Comparison of ENCODE assay signal across 8 mouse cellular contexts in the genomic region with DNA sequence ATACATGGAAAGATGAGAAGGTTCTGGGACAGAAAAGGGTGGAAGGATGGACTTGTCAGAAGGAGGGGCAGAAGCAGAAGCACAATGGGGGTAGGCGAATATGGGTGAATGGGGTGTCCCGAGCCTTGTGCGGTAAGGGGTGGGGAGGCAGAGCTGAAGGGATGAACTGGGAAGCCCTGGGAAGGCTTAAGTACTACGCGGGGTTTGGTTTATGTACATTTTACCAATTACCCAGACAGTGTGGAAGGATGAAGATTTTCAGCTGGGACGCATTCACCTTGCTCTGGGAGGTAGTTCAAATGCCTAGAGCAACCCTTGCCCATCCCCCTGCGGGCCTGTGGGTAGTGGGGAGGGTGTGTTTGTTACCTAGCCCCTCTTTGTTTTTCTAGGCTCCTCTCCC. TPM values are rescaled to one million over a fixed set of nuclear protein-coding genes. Genes with fewer than 3 reads are reported as not detected.
DNase-seq lines count a peak whose midpoint lies in the region; ATAC-seq lines count a peak whose summit lies in the region.

No protein-coding gene starts in this region.

- peaks cover 6% of the 10 kb centered on the region; the same call in 1 of the 2 replicates for H3K27me3 ChIP-seq in lung, embryonic 15.5 days
- H3K27me3 ChIP-seq in forebrain, embryonic 10.5 days (ENCODE audit: poor library complexity, severe bottlenecking): peaks cover 33% of the 10 kb centered on the region
- no peaks in the 10 kb centered on the region for H3K27me3 ChIP-seq in intestine, embryonic 16.5 days (replicated peaks; ENCODE audit: control insufficient read depth, insufficient read depth, low read length)
- H3K27me3 ChIP-seq in neural tube, embryonic 14.5 days (ENCODE audit: control insufficient read depth, insufficient read depth, low read length): no peaks in the 10 kb centered on the region

- H3K9ac ChIP-seq in lung, embryonic 15.5 days: peak overlapping the region; percentile 75
- peak overlapping the region; percentile 85 for H3K9ac ChIP-seq in intestine, embryonic 16.5 days (ENCODE audit: low read depth, low read length)
- H3K9ac ChIP-seq in neural tube, embryonic 14.5 days (replicated peaks; ENCODE audit: low read depth, low read length): peak overlapping the region; percentile 59

- no peak for DNase-seq in lung, postnatal 10 days
- no peak for DNase-seq in forebrain, embryonic 10.5 days (ENCODE audit: extremely low spot score, low spot score)
- no peak for DNase-seq in layer of hippocampus, adult 9-11 months
- DNase-seq in spleen, postnatal 4 days (ENCODE audit: low spot score in 2 of 2): no peak
- no peak for DNase-seq in urinary bladder, postnatal 4 days (ENCODE audit: low spot score in 2 of 2)

- H3K4me3 ChIP-seq in lung, embryonic 15.5 days: peak overlapping the region; percentile 64
- H3K4me3 ChIP-seq in forebrain, embryonic 10.5 days: peak overlapping the region; percentile 85
- H3K4me3 ChIP-seq in intestine, embryonic 16.5 days (ENCODE audit: low read length): peak overlapping the region; percentile 78
- H3K4me3 ChIP-seq in neural tube, embryonic 14.5 days (ENCODE audit: low read depth, low read length): peak overlapping the region; percentile 57

- ATAC-seq in lung, embryonic 15.5 days (ENCODE audit: borderline replicate concordance, extremely low read depth, low FRiP score, low TSS enrichment): no peak
- ATAC-seq in intestine, embryonic 16.5 days: 0 out of 2 replicates have a peak, but pooled peaks have one; percentile 5
- ATAC-seq in neural tube, embryonic 14.5 days (ENCODE audit: low read depth): no peak

- WGBS in lung, embryonic 15.5 days: 21% methylated on average over 7 of the region's 7 CpGs
- 26% methylated on average over 7 of the region's 7 CpGs for WGBS in forebrain, embryonic 10.5 days
- WGBS in intestine, embryonic 16.5 days: 31% methylated on average over 7 of the region's 7 CpGs
- 39% methylated on average over 7 of the region's 7 CpGs for WGBS in neural tube, embryonic 14.5 days

- H3K27ac ChIP-seq in lung, embryonic 15.5 days: no peak overlapping the region
- peak overlapping the region; percentile 93 for H3K27ac ChIP-seq in forebrain, embryonic 10.5 days
- no peak overlapping the region; the same call in 1 of the 2 replicates for H3K27ac ChIP-seq in intestine, embryonic 16.5 days (ENCODE audit: low read length)
- H3K27ac ChIP-seq in neural tube, embryonic 14.5 days (ENCODE audit: low read depth, low read length): no peak overlapping the region

- peaks cover 13% of the 10 kb centered on the region for H3K36me3 ChIP-seq in lung, embryonic 15.5 days
- peaks cover 34% of the 10 kb centered on the region for H3K36me3 ChIP-seq in forebrain, embryonic 10.5 days (replicated peaks)
- H3K36me3 ChIP-seq in intestine, embryonic 16.5 days (ENCODE audit: control insufficient read depth, insufficient read depth, low read length): 0 out of 2 replicates have a peak, but pooled peaks cover 6% of the 10 kb centered on the region
- no peaks in the 10 kb centered on the region for H3K36me3 ChIP-seq in neural tube, embryonic 14.5 days (ENCODE audit: control insufficient read depth, insufficient read depth, low read length)

- H3K9me3 ChIP-seq in lung, embryonic 15.5 days: no peaks in the 10 kb centered on the region
- H3K9me3 ChIP-seq in forebrain, embryonic 10.5 days: no peaks in the 10 kb centered on the region
- H3K9me3 ChIP-seq in intestine, embryonic 16.5 days (ENCODE audit: control insufficient read depth, low read length): no peaks in the 10 kb centered on the region
- no peaks in the 10 kb centered on the region for H3K9me3 ChIP-seq in neural tube, embryonic 14.5 days (ENCODE audit: control insufficient read depth, low read length)

- H3K4me1 ChIP-seq in lung, embryonic 15.5 days: peaks cover 17% of the 10 kb centered on the region
- H3K4me1 ChIP-seq in forebrain, embryonic 10.5 days: peaks cover 35% of the 10 kb centered on the region
- peaks cover 15% of the 10 kb centered on the region for H3K4me1 ChIP-seq in intestine, embryonic 16.5 days (ENCODE audit: control insufficient read depth, insufficient read depth, low read length)
- H3K4me1 ChIP-seq in neural tube, embryonic 14.5 days (ENCODE audit: control insufficient read depth, insufficient read depth, low read length): peaks cover 15% of the 10 kb centered on the region

- peak overlapping the region; percentile 82 for H3K4me2 ChIP-seq in lung, embryonic 15.5 days
- H3K4me2 ChIP-seq in intestine, embryonic 16.5 days (ENCODE audit: low read depth, low read length): peak overlapping the region; percentile 99
- peak overlapping the region; percentile 81 for H3K4me2 ChIP-seq in neural tube, embryonic 14.5 days (ENCODE audit: low read depth, low read length)

RNA-seq across cellular contexts. Expression of a gene that starts 0.7 kb away (rescaled TPM):
- 32.5 and 34.7 TPM in 2 replicates for polyA plus RNA-seq in lung, embryonic 15.5 days (2015; fragmentation: Nextera tagmentation; extraction: Ambion mirVana)
- polyA plus RNA-seq in forebrain, embryonic 10.5 days (2016; fragmentation: Nextera tagmentation; extraction: Ambion mirVana): 57.4 and 67.1 TPM in 2 replicates
- polyA plus RNA-seq in intestine, embryonic 16.5 days (2015; fragmentation: Nextera tagmentation; extraction: Ambion mirVana): 31.7 and 34.2 TPM in 2 replicates
- 23.0 and 23.7 TPM in 2 replicates for polyA plus RNA-seq in neural tube, embryonic 14.5 days (2014; fragmentation: Nextera tagmentation; extraction: Ambion mirVana)

RNA-seq across cellular contexts. Expression of a gene that starts 10.3 kb away (rescaled TPM):
- 974 TPM in 2 replicates for polyA plus RNA-seq in lung, embryonic 15.5 days (2015; fragmentation: Nextera tagmentation; extraction: Ambion mirVana)
- polyA plus RNA-seq in forebrain, embryonic 10.5 days (2016; fragmentation: Nextera tagmentation; extraction: Ambion mirVana): 998 and 1,002 TPM in 2 replicates
- 759 and 799 TPM in 2 replicates for polyA plus RNA-seq in intestine, embryonic 16.5 days (2015; fragmentation: Nextera tagmentation; extraction: Ambion mirVana)
- polyA plus RNA-seq in neural tube, embryonic 14.5 days (2014; fragmentation: Nextera tagmentation; extraction: Ambion mirVana): 574 and 606 TPM in 2 replicates

RNA-seq across cellular contexts. Expression of a gene that starts 11.1 kb away (rescaled TPM):
- 2.5 and 6.7 TPM in 2 replicates for polyA plus RNA-seq in lung, embryonic 15.5 days (2015; fragmentation: Nextera tagmentation; extraction: Ambion mirVana)
- polyA plus RNA-seq in forebrain, embryonic 10.5 days (2016; fragmentation: Nextera tagmentation; extraction: Ambion mirVana): 0.43 and 0.47 TPM in 2 replicates
- 3.6 and 4.0 TPM in 2 replicates for polyA plus RNA-seq in intestine, embryonic 16.5 days (2015; fragmentation: Nextera tagmentation; extraction: Ambion mirVana)
- 0.79 and 1.1 TPM in 2 replicates for polyA plus RNA-seq in neural tube, embryonic 14.5 days (2014; fragmentation: Nextera tagmentation; extraction: Ambion mirVana)

RNA-seq across cellular contexts. Expression of a gene that starts 11.9 kb away (rescaled TPM):
- 4.7 and 5.5 TPM in 2 replicates for polyA plus RNA-seq in lung, embryonic 15.5 days (2015; fragmentation: Nextera tagmentation; extraction: Ambion mirVana)
- 0.86 and 1.1 TPM in 2 replicates for polyA plus RNA-seq in forebrain, embryonic 10.5 days (2016; fragmentation: Nextera tagmentation; extraction: Ambion mirVana)
- 5.9 TPM in 2 replicates for polyA plus RNA-seq in intestine, embryonic 16.5 days (2015; fragmentation: Nextera tagmentation; extraction: Ambion mirVana)
- polyA plus RNA-seq in neural tube, embryonic 14.5 days (2014; fragmentation: Nextera tagmentation; extraction: Ambion mirVana): 0.78 and 1.5 TPM in 2 replicates

RNA-seq across cellular contexts. Expression of a gene that starts 12.0 kb away (rescaled TPM):
- polyA plus RNA-seq in lung, embryonic 15.5 days (2015; fragmentation: Nextera tagmentation; extraction: Ambion mirVana): not detected in 2 replicates
- polyA plus RNA-seq in forebrain, embryonic 10.5 days (2016; fragmentation: Nextera tagmentation; extraction: Ambion mirVana): not detected in 2 replicates
- not detected in 2 replicates for polyA plus RNA-seq in intestine, embryonic 16.5 days (2015; fragmentation: Nextera tagmentation; extraction: Ambion mirVana)
- not detected in 2 replicates for polyA plus RNA-seq in neural tube, embryonic 14.5 days (2014; fragmentation: Nextera tagmentation; extraction: Ambion mirVana)
